Comparison of ENCODE assay signal across 8 mouse cellular contexts in genomic region chr7:16294346-16294745, GRCm38 (mm10). TPM values are rescaled to one million over a fixed set of nuclear protein-coding genes. Genes with fewer than 3 reads are reported as not detected.
DNase-seq lines count a peak whose midpoint lies in the region; ATAC-seq lines count a peak whose summit lies in the region.

No protein-coding gene starts in this region.

- no peak overlapping the region for H3K9ac ChIP-seq in neural tube, embryonic 11.5 days (ENCODE audit: low read length)
- no peak overlapping the region for H3K9ac ChIP-seq in embryonic facial prominence, embryonic 11.5 days (replicated peaks; ENCODE audit: low read length)
- H3K9ac ChIP-seq in hindbrain, embryonic 12.5 days, result no peak overlapping the region
- H3K9ac ChIP-seq in liver, embryonic 13.5 days, result peak overlapping the region; percentile 74
- H3K9ac ChIP-seq in neural tube, embryonic 14.5 days (replicated peaks; ENCODE audit: low read depth, low read length), result no peak overlapping the region

- H3K27ac ChIP-seq in neural tube, embryonic 11.5 days (ENCODE audit: low read depth, low read length), result no peak overlapping the region; the same call in 1 of the 2 replicates
- no peak overlapping the region for H3K27ac ChIP-seq in embryonic facial prominence, embryonic 11.5 days (replicated peaks; ENCODE audit: low read depth, low read length)
- no peak overlapping the region for H3K27ac ChIP-seq in hindbrain, embryonic 12.5 days
- peak overlapping the region; percentile 99 for H3K27ac ChIP-seq in liver, embryonic 13.5 days
- H3K27ac ChIP-seq in neural tube, embryonic 14.5 days (ENCODE audit: low read depth, low read length), result 0 out of 2 replicates have a peak overlapping the region, but pooled peaks have one; percentile 10

- H3K4me2 ChIP-seq in neural tube, embryonic 11.5 days (ENCODE audit: low read depth), result 0 out of 2 replicates have a peak overlapping the region, but pooled peaks have one; percentile 84
- no peak overlapping the region; the same call in 1 of the 2 replicates for H3K4me2 ChIP-seq in embryonic facial prominence, embryonic 11.5 days (ENCODE audit: low read depth, low read length)
- H3K4me2 ChIP-seq in hindbrain, embryonic 12.5 days (replicated peaks), result peak overlapping the region; percentile 69
- H3K4me2 ChIP-seq in liver, embryonic 13.5 days, result peak overlapping the region; percentile 82
- peak overlapping the region; percentile 82; the same call in 1 of the 2 replicates for H3K4me2 ChIP-seq in neural tube, embryonic 14.5 days (ENCODE audit: low read depth, low read length)

- H3K27me3 ChIP-seq in neural tube, embryonic 11.5 days (ENCODE audit: control insufficient read depth, insufficient read depth, low read length), result no peaks in the 10 kb centered on the region
- H3K27me3 ChIP-seq in embryonic facial prominence, embryonic 11.5 days (ENCODE audit: control insufficient read depth, insufficient read depth, low read length), result no peaks in the 10 kb centered on the region
- no peaks in the 10 kb centered on the region for H3K27me3 ChIP-seq in hindbrain, embryonic 12.5 days
- H3K27me3 ChIP-seq in liver, embryonic 13.5 days, result peaks cover 13% of the 10 kb centered on the region
- no peaks in the 10 kb centered on the region for H3K27me3 ChIP-seq in neural tube, embryonic 14.5 days (ENCODE audit: control insufficient read depth, insufficient read depth, low read length)

- H3K36me3 ChIP-seq in neural tube, embryonic 11.5 days (ENCODE audit: control insufficient read depth, insufficient read depth, low read length), result no peaks in the 10 kb centered on the region
- H3K36me3 ChIP-seq in embryonic facial prominence, embryonic 11.5 days (replicated peaks; ENCODE audit: control insufficient read depth, insufficient read depth, low read depth, low read length), result no peaks in the 10 kb centered on the region
- H3K36me3 ChIP-seq in hindbrain, embryonic 12.5 days, result no peaks in the 10 kb centered on the region
- H3K36me3 ChIP-seq in liver, embryonic 13.5 days, result no peaks in the 10 kb centered on the region
- no peaks in the 10 kb centered on the region for H3K36me3 ChIP-seq in neural tube, embryonic 14.5 days (ENCODE audit: control insufficient read depth, insufficient read depth, low read length)

- peak; percentile 49 for DNase-seq in neural tube, embryonic 11.5 days (ENCODE audit: low spot score)
- no peak for DNase-seq in neural tube, embryonic 10.5 days (ENCODE audit: extremely low spot score, low spot score)
- DNase-seq in embryonic facial prominence, embryonic 11.5 days (ENCODE audit: low spot score), result peak; percentile 65
- DNase-seq in liver, embryonic 13.5 days, result peak; percentile 46
- DNase-seq in testis, postnatal 10 days (ENCODE audit: low spot score), result no peak
- DNase-seq in left cerebral cortex, adult 11 months (ENCODE audit: low spot score), result no peak

- ATAC-seq in neural tube, embryonic 11.5 days (ENCODE audit: insufficient read depth, low FRiP score, low TSS enrichment), result peak; percentile 6; the same call in 1 of the 2 replicates
- no peak for ATAC-seq in embryonic facial prominence, embryonic 11.5 days (replicated peaks; ENCODE audit: insufficient number of reproducible peaks, low FRiP score, low TSS enrichment, low read depth)
- no peak for ATAC-seq in hindbrain, embryonic 12.5 days (ENCODE audit: low FRiP score)
- no peak for ATAC-seq in liver, embryonic 13.5 days (ENCODE audit: low read depth)
- ATAC-seq in neural tube, embryonic 14.5 days (ENCODE audit: low read depth), result no peak

- H3K9me3 ChIP-seq in neural tube, embryonic 11.5 days (ENCODE audit: control insufficient read depth, low read length), result no peaks in the 10 kb centered on the region
- no peaks in the 10 kb centered on the region for H3K9me3 ChIP-seq in embryonic facial prominence, embryonic 11.5 days (replicated peaks; ENCODE audit: control insufficient read depth, low read length)
- no peaks in the 10 kb centered on the region for H3K9me3 ChIP-seq in hindbrain, embryonic 12.5 days (replicated peaks)
- no peaks in the 10 kb centered on the region for H3K9me3 ChIP-seq in liver, embryonic 13.5 days (replicated peaks)
- no peaks in the 10 kb centered on the region for H3K9me3 ChIP-seq in neural tube, embryonic 14.5 days (ENCODE audit: control insufficient read depth, low read length)

- no peak overlapping the region for H3K4me3 ChIP-seq in neural tube, embryonic 11.5 days (ENCODE audit: low read depth, low read length)
- H3K4me3 ChIP-seq in embryonic facial prominence, embryonic 11.5 days (ENCODE audit: low read depth, low read length), result peak overlapping the region; percentile 43; the same call in 1 of the 2 replicates
- H3K4me3 ChIP-seq in hindbrain, embryonic 12.5 days, result 0 out of 2 replicates have a peak overlapping the region, but pooled peaks have one; percentile 41
- peak overlapping the region; percentile 60 for H3K4me3 ChIP-seq in liver, embryonic 13.5 days (replicated peaks)
- peak overlapping the region; percentile 34; the same call in 1 of the 2 replicates for H3K4me3 ChIP-seq in neural tube, embryonic 14.5 days (ENCODE audit: low read depth, low read length)

- peaks cover 6% of the 10 kb centered on the region for H3K4me1 ChIP-seq in neural tube, embryonic 11.5 days (ENCODE audit: control insufficient read depth, insufficient read depth, low read length)
- H3K4me1 ChIP-seq in embryonic facial prominence, embryonic 11.5 days (ENCODE audit: control insufficient read depth, insufficient read depth, low read length), result no peaks in the 10 kb centered on the region; the same call in 1 of the 2 replicates
- H3K4me1 ChIP-seq in hindbrain, embryonic 12.5 days, result peaks cover 26% of the 10 kb centered on the region
- H3K4me1 ChIP-seq in liver, embryonic 13.5 days (replicated peaks), result peaks cover 41% of the 10 kb centered on the region
- peaks cover 19% of the 10 kb centered on the region for H3K4me1 ChIP-seq in neural tube, embryonic 14.5 days (ENCODE audit: control insufficient read depth, insufficient read depth, low read length)

- 30% methylated on average over 4 of the region's 4 CpGs for WGBS in neural tube, embryonic 11.5 days
- WGBS in embryonic facial prominence, embryonic 11.5 days, result 33% methylated on average over 4 of the region's 4 CpGs
- 30% methylated on average over 4 of the region's 4 CpGs for WGBS in hindbrain, embryonic 12.5 days
- WGBS in liver, embryonic 13.5 days (ENCODE audit: insufficient replicate concordance), result 14% methylated on average over 4 of the region's 4 CpGs
- 29% methylated on average over 4 of the region's 4 CpGs for WGBS in neural tube, embryonic 14.5 days

RNA-seq across cellular contexts. Expression of gene Ccdc9, which starts 7.8 kb away (rescaled TPM):
- 19.6 and 20.8 TPM in 2 replicates for polyA plus RNA-seq in neural tube, embryonic 11.5 days (2014; fragmentation: Nextera tagmentation; extraction: Ambion mirVana)
- polyA plus RNA-seq in embryonic facial prominence, embryonic 11.5 days (2014; fragmentation: Nextera tagmentation; extraction: Ambion mirVana), result 16.2 and 16.7 TPM in 2 replicates
- 43.4 and 46.7 TPM in 2 replicates for polyA plus RNA-seq in hindbrain, embryonic 12.5 days (2016; fragmentation: Nextera tagmentation; extraction: Ambion mirVana)
- 12.6 and 17.5 TPM in 2 replicates for polyA plus RNA-seq in liver, embryonic 13.5 days (2015; fragmentation: Nextera tagmentation; extraction: Ambion mirVana)
- polyA plus RNA-seq in neural tube, embryonic 14.5 days (2014; fragmentation: Nextera tagmentation; extraction: Ambion mirVana), result 14.8 and 15.8 TPM in 2 replicates

RNA-seq across cellular contexts. Expression of gene Bbc3, which starts 13.8 kb away (rescaled TPM):
- 8.4 and 11.9 TPM in 2 replicates for polyA plus RNA-seq in neural tube, embryonic 11.5 days (2014; fragmentation: Nextera tagmentation; extraction: Ambion mirVana)
- polyA plus RNA-seq in embryonic facial prominence, embryonic 11.5 days (2014; fragmentation: Nextera tagmentation; extraction: Ambion mirVana), result 4.6 and 5.9 TPM in 2 replicates
- polyA plus RNA-seq in hindbrain, embryonic 12.5 days (2016; fragmentation: Nextera tagmentation; extraction: Ambion mirVana), result 20.0 and 21.1 TPM in 2 replicates
- polyA plus RNA-seq in liver, embryonic 13.5 days (2015; fragmentation: Nextera tagmentation; extraction: Ambion mirVana), result 4.1 and 4.5 TPM in 2 replicates
- polyA plus RNA-seq in neural tube, embryonic 14.5 days (2014; fragmentation: Nextera tagmentation; extraction: Ambion mirVana), result 13.7 and 19.7 TPM in 2 replicates

RNA-seq across cellular contexts. Expression of gene Inafm1, which starts 20.9 kb away (rescaled TPM):
- 12.7 and 13.8 TPM in 2 replicates for polyA plus RNA-seq in neural tube, embryonic 11.5 days (2014; fragmentation: Nextera tagmentation; extraction: Ambion mirVana)
- 9.3 TPM in 2 replicates for polyA plus RNA-seq in embryonic facial prominence, embryonic 11.5 days (2014; fragmentation: Nextera tagmentation; extraction: Ambion mirVana)
- polyA plus RNA-seq in hindbrain, embryonic 12.5 days (2016; fragmentation: Nextera tagmentation; extraction: Ambion mirVana), result 23.3 and 25.4 TPM in 2 replicates
- polyA plus RNA-seq in liver, embryonic 13.5 days (2015; fragmentation: Nextera tagmentation; extraction: Ambion mirVana), result 3.9 and 4.4 TPM in 2 replicates
- 45.1 and 58.6 TPM in 2 replicates for polyA plus RNA-seq in neural tube, embryonic 14.5 days (2014; fragmentation: Nextera tagmentation; extraction: Ambion mirVana)

RNA-seq across cellular contexts. Expression of gene C5ar1, which starts 35.0 kb away (rescaled TPM):
- 2.1 and 2.3 TPM in 2 replicates for polyA plus RNA-seq in neural tube, embryonic 11.5 days (2014; fragmentation: Nextera tagmentation; extraction: Ambion mirVana)
- polyA plus RNA-seq in embryonic facial prominence, embryonic 11.5 days (2014; fragmentation: Nextera tagmentation; extraction: Ambion mirVana), result 0.71 and 1.00 TPM in 2 replicates
- 0.79 and 2.0 TPM in 2 replicates for polyA plus RNA-seq in hindbrain, embryonic 12.5 days (2016; fragmentation: Nextera tagmentation; extraction: Ambion mirVana)
- polyA plus RNA-seq in liver, embryonic 13.5 days (2015; fragmentation: Nextera tagmentation; extraction: Ambion mirVana), result 1.4 TPM in 2 replicates
- polyA plus RNA-seq in neural tube, embryonic 14.5 days (2014; fragmentation: Nextera tagmentation; extraction: Ambion mirVana), result 0.83 and 2.6 TPM in 2 replicates

RNA-seq across cellular contexts. Expression of gene C5ar2, which starts 50.4 kb away (rescaled TPM):
- polyA plus RNA-seq in neural tube, embryonic 11.5 days (2014; fragmentation: Nextera tagmentation; extraction: Ambion mirVana), result 0.07 TPM in 1 of 2 replicates, not detected in the other
- 0.14 TPM in 1 of 2 replicates, not detected in the other for polyA plus RNA-seq in embryonic facial prominence, embryonic 11.5 days (2014; fragmentation: Nextera tagmentation; extraction: Ambion mirVana)
- not detected in 2 replicates for polyA plus RNA-seq in hindbrain, embryonic 12.5 days (2016; fragmentation: Nextera tagmentation; extraction: Ambion mirVana)
- polyA plus RNA-seq in liver, embryonic 13.5 days (2015; fragmentation: Nextera tagmentation; extraction: Ambion mirVana), result 0.72 and 0.77 TPM in 2 replicates
- 0.05 and 0.10 TPM in 2 replicates for polyA plus RNA-seq in neural tube, embryonic 14.5 days (2014; fragmentation: Nextera tagmentation; extraction: Ambion mirVana)

Comparison
In these comparisons a context has a peak if more than half of its experiments do, and no peak if none do; other contexts are left out.
1. DNase-seq: peak in neural tube, embryonic 11.5 days (single experiment), embryonic facial prominence, embryonic 11.5 days (single experiment) and liver, embryonic 13.5 days (single experiment); none in neural tube, embryonic 10.5 days (single experiment), testis, postnatal 10 days (single experiment) and left cerebral cortex, adult 11 months (single experiment).
2. H3K27ac ChIP-seq: peak in liver, embryonic 13.5 days (single experiment) and neural tube, embryonic 14.5 days (single experiment); none in neural tube, embryonic 11.5 days (single experiment), embryonic facial prominence, embryonic 11.5 days (single experiment) and hindbrain, embryonic 12.5 days (single experiment).